Mouse (Mus musculus): ENCODE measurements at regions not wholly inside any gene's neighbourhood (a gene's known extent, or its start where the extent isn't known, plus 50 kb on each side); places are given as distances from the start of the nearest gene placed in this dataset.
"Not testable (repeated sequence)": the region's sequence is repeated elsewhere in the genome, so short reads cannot be mapped to it uniquely, and the experiment has no call there.

DNA sequence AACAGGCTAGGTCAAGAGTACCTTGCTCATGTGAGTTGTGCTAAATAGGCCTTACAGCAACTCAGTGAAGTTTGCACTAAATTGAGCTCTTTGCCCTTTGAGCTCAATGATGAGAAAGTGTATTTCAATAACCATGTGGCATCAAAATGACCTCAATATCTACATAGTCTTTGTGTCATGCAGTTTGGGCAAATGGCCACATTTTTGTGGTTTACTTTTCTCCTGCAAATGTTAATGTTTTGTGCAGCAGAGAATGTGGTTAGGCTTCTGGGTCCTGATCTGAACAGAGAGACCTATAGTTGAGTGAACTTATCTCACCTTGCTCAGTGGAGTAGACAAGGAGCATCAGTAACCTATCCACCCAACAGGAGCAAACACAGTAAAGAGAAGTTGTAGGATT lies 441.6 kb downstream of the Inhba start:
- Histone ChIP-seq H3K4me1 (ENCODE audit: control insufficient read depth, insufficient read depth, low read length) (peaks cover 6% of the 10 kb centered on the region), H3K4me3 (ENCODE audit: insufficient read depth, low read length) (no peak overlapping the region), H3K27ac (ENCODE audit: insufficient read depth, low read length) (no peak overlapping the region)
- no peak for TF ChIP-seq CTCF (IDR thresholded peaks at IDR 0.05; ENCODE audit: borderline replicate concordance, insufficient read depth, low read length)
- TF ChIP-seq POLR2A (IDR thresholded peaks at IDR 0.05; ENCODE audit: low read depth, low read length): no peak

DNA sequence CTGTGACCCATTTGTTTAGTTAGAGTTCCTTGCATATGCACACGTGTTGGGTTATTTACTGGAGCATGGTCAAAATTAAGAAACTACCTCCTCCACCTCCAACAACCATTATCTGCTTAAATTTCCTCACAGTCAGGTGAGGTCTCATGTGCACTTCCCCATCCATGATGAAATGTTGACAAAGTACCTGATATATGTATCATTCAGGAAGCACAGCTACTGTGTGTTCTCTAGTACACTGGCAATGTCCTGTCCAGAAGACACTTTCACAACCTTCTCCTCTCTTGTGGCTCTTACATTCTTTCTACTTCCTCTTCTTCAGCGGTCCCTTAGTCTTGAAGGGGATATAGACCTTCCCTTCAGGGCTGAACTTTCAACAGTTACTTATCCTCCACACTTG lies 448.1 kb downstream of the Inhba start:
- TF ChIP-seq POLR2A (IDR thresholded peaks at IDR 0.05; ENCODE audit: low read depth, low read length) (no peak), CTCF (IDR thresholded peaks at IDR 0.05; ENCODE audit: borderline replicate concordance, insufficient read depth, low read length) (no peak)
- Histone ChIP-seq H3K4me1 (ENCODE audit: control insufficient read depth, insufficient read depth, low read length) (no peaks in the 10 kb centered on the region), H3K27ac (ENCODE audit: insufficient read depth, low read length) (no peak overlapping the region), H3K4me3 (ENCODE audit: insufficient read depth, low read length) (no peak overlapping the region)

DNA sequence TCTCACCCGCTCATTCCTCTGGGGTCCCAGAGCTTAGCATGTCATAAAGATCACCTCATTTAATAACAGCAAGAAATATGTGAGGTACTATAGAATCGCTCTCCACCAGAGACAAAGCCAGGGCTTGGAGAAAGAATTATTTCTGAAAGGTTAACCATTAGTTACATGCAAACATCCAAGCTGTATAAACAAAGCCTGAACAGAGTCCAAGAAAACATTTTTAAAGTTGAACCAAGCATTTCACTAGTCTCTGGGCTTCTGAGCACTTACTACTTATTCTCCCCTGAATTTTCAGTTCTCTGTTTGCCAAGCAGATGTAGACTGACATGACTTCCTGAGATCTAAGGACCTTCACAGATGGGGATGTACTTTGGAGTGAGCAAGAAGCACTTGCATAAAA lies 450.0 kb downstream of the Inhba start:
- Histone ChIP-seq H3K4me1 (ENCODE audit: control insufficient read depth, insufficient read depth, low read length) (no peaks in the 10 kb centered on the region), H3K27ac (ENCODE audit: insufficient read depth, low read length) (no peak overlapping the region), H3K4me3 (ENCODE audit: insufficient read depth, low read length) (no peak overlapping the region)
- TF ChIP-seq CTCF (IDR thresholded peaks at IDR 0.05; ENCODE audit: borderline replicate concordance, insufficient read depth, low read length): no peak
- TF ChIP-seq POLR2A (IDR thresholded peaks at IDR 0.05; ENCODE audit: low read depth, low read length): no peak

DNA sequence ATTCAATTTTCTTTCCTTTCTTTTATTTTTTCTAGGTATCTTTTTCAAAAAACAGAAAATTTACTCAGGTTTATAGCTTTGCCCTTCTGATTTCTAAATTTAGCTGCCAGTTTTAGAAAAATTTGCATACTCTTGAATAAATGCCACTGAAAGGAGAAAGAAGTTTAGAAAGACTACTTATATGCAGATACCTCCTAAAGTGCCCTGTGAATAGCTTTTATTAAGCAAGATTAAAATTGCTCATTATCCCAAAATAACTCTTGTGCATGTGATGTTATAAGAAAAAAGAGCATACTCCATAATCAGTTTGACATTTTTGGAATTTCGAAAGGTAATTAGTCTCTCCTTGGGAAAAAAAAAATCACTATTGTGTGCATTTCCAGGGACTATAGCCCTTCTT lies 453.2 kb downstream of the Inhba start:
- Histone ChIP-seq H3K4me1 (ENCODE audit: control insufficient read depth, insufficient read depth, low read length) (no peaks in the 10 kb centered on the region), H3K4me3 (ENCODE audit: insufficient read depth, low read length) (no peak overlapping the region), H3K27ac (ENCODE audit: insufficient read depth, low read length) (no peak overlapping the region)
- no peak for TF ChIP-seq CTCF (IDR thresholded peaks at IDR 0.05; ENCODE audit: borderline replicate concordance, insufficient read depth, low read length)
- TF ChIP-seq POLR2A (IDR thresholded peaks at IDR 0.05; ENCODE audit: low read depth, low read length): no peak

DNA sequence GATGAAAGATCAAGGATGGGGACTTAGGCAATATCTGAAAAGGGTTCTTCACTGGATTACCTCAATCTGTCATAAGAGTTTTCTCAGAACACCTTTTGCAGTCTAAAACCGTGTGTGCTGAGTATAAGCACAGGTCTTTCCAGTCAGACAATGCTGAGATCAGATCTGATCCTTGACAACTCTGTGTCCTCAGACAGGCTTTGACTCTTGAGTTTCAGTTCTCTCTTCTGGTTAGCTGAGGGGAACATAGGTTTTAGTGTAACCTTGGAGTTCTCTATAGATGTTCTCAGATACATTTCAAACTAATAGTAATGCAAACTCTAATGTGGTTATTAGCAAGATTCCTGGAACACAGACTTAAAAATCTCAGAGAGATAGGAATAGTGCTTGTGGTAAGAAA lies 453.7 kb downstream of the Inhba start:
- TF ChIP-seq POLR2A (IDR thresholded peaks at IDR 0.05; ENCODE audit: low read depth, low read length) (no peak), CTCF (IDR thresholded peaks at IDR 0.05; ENCODE audit: borderline replicate concordance, insufficient read depth, low read length) (no peak)
- H3K4me3 ChIP-seq (ENCODE audit: insufficient read depth, low read length): no peak overlapping the region
- H3K27ac ChIP-seq (ENCODE audit: insufficient read depth, low read length): no peak overlapping the region
- H3K4me1 ChIP-seq (ENCODE audit: control insufficient read depth, insufficient read depth, low read length): no peaks in the 10 kb centered on the region

DNA sequence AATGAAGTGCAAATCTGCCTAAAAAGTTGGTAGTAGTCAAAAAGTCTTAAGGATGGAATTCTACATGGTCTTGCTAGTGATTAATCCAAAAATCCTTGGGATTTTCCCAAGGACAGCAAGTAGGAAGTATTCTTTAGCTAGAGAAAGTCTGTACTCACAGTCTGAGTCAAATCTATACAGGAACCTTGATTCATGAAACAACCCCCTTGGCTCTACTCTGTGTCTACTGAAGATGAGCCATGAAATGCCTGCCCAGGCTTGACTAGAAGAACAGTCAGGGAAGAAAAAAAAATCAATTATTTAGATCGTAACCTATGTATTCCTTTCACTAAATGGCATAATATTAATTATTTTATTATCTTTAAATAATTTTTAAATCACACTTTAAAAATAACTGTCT lies 454.2 kb downstream of the Inhba start:
- H3K4me3 ChIP-seq (ENCODE audit: insufficient read depth, low read length): no peak overlapping the region
- H3K4me1 ChIP-seq (ENCODE audit: control insufficient read depth, insufficient read depth, low read length): no peaks in the 10 kb centered on the region
- no peak overlapping the region for H3K27ac ChIP-seq (ENCODE audit: insufficient read depth, low read length)
- TF ChIP-seq POLR2A (IDR thresholded peaks at IDR 0.05; ENCODE audit: low read depth, low read length) (no peak), CTCF (IDR thresholded peaks at IDR 0.05; ENCODE audit: borderline replicate concordance, insufficient read depth, low read length) (no peak)

DNA sequence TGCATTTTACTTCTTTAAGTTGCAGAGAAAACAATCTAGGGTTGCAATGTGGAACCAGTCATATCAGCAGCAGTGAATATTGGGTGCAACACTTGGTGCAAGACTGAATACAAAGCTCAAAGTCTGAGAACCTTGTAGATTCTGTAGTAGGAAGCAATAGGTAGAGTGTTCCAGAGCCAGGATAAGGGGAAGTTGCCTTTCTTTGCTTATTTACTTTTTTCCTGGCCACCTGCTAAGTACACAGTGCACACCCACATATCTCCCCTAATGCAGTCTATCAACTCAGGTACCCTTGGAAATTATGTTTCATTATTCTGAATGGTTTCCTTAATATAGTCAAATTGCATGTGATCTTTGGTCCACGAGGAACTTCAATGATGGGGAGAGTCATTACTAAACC lies 464.9 kb downstream of the Inhba start:
- Histone ChIP-seq H3K27ac (ENCODE audit: insufficient read depth, low read length) (no peak overlapping the region), H3K4me3 (ENCODE audit: insufficient read depth, low read length) (no peak overlapping the region), H3K4me1 (ENCODE audit: control insufficient read depth, insufficient read depth, low read length) (no peaks in the 10 kb centered on the region)
- TF ChIP-seq CTCF (IDR thresholded peaks at IDR 0.05; ENCODE audit: borderline replicate concordance, insufficient read depth, low read length): no peak
- TF ChIP-seq POLR2A (IDR thresholded peaks at IDR 0.05; ENCODE audit: low read depth, low read length): no peak

DNA sequence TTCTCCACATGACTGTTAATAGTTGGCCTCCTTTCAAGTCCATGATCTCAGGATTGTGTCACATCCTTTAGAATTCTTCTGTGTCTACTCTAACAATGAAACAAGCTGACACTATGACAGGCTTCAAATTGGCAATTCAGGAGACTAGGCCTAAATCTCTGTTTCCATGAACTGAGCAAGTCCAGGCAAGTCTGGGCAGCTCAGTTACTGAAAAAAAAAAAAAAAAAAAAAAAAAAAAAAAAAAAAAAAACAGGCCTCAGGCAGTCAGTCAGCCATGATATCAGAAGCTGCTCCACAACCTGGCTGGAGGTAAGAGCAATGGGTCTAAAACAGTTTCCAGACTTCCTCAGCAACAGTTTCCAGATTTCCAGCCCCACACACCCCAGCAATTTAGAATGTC lies 475.6 kb downstream of the Inhba start:
- TF ChIP-seq CTCF (IDR thresholded peaks at IDR 0.05; ENCODE audit: borderline replicate concordance, insufficient read depth, low read length): no peak
- TF ChIP-seq POLR2A (IDR thresholded peaks at IDR 0.05; ENCODE audit: low read depth, low read length): no peak

DNA sequence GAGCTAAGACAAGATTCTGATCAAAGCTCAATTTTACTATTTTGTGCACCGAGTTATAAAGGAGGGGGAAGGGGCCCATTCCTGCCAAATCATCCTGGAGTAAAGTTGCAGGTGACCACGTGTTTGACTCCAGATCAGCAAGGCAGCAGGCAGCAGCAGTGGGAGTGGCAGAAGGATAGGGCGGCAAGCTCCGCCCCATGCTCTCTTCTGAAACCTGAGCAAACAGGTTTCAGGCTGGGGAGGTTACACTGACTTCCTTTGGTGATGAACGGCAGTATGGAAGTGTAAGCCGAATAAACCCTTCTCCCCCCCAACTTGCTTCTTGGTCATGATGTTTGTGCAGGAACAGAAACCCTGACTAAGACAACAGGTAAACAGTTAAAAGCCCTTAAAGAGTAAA lies 479.0 kb downstream of the Inhba start:
- not testable (repeated sequence) for H3K4me1 ChIP-seq (ENCODE audit: control insufficient read depth, insufficient read depth, low read length); H3K27ac ChIP-seq (ENCODE audit: insufficient read depth, low read length); H3K4me3 ChIP-seq (ENCODE audit: insufficient read depth, low read length)

More for the DNA sequence above, 475.6 kb downstream of the Inhba start:
- H3K4me1 ChIP-seq (ENCODE audit: control insufficient read depth, insufficient read depth, low read length): no peaks in the 10 kb centered on the region
- H3K27ac ChIP-seq (ENCODE audit: insufficient read depth, low read length): peak overlapping the region; percentile 68; the same call in 1 of the 2 replicates
- no peak overlapping the region for H3K4me3 ChIP-seq (ENCODE audit: insufficient read depth, low read length)

DNA sequence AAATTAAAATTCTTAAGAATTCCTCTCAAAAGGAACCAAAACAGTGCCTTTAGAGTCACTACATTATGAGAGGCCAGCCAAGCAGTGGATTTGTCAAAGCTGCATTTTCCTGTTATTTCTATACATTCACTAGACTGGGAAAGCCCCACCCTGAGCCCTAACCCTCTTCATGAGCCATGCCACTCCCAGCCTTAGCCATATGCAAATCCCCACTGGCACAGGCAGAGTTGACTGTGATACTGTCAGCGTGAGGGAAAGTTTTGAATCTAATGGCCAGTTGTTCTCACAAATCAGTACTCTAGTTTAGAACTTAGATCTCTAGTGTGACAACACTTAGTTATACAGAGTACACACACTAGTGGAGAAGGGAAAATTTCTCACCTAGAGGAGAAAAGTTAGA lies 486.4 kb downstream of the Inhba start:
- Histone ChIP-seq H3K4me1 (ENCODE audit: control insufficient read depth, insufficient read depth, low read length) (no peaks in the 10 kb centered on the region), H3K27ac (ENCODE audit: insufficient read depth, low read length) (no peak overlapping the region), H3K4me3 (ENCODE audit: insufficient read depth, low read length) (no peak overlapping the region)
- TF ChIP-seq CTCF (IDR thresholded peaks at IDR 0.05; ENCODE audit: borderline replicate concordance, insufficient read depth, low read length): no peak
- no peak for TF ChIP-seq POLR2A (IDR thresholded peaks at IDR 0.05; ENCODE audit: low read depth, low read length)

DNA sequence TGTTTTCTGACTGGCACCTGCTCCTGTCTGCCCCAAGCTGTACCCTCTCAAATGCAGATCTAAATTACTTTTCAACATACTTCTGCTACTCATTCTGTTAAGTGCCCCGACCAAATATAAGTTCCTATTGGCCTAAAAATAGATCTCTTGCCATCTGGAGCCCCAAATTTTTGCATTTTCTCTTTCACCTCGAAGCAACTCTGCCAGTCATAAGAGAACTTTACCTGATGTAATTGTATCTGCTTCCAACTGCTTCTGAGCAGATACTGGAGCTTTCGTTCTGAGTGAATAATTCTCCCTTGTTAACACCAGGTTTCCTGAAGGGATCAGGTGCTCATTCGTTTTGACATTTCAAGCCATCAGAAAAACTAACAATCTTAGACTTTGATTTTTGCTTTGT lies 501.2 kb downstream of the Inhba start:
- H3K4me3 ChIP-seq (ENCODE audit: insufficient read depth, low read length): no peak overlapping the region
- TF ChIP-seq CTCF (IDR thresholded peaks at IDR 0.05; ENCODE audit: borderline replicate concordance, insufficient read depth, low read length) (no peak), POLR2A (IDR thresholded peaks at IDR 0.05; ENCODE audit: low read depth, low read length) (no peak)
- no peaks in the 10 kb centered on the region for H3K4me1 ChIP-seq (ENCODE audit: control insufficient read depth, insufficient read depth, low read length)
- H3K27ac ChIP-seq (ENCODE audit: insufficient read depth, low read length): no peak overlapping the region
